Mouse (Mus musculus) forebrain, postnatal 0 days (tissue): ENCODE data around the gene Kif13a. TPM values are rescaled to one million over a fixed set of nuclear protein-coding genes. Genes with fewer than 3 reads are reported as not detected.

Experiments
- ATAC-seq: fragments of 200-750 bp; cut with Nextera tagmentation; 2 replicates; pipeline ENCODE4 v1.8.0; 2017; ENCODE audit warnings: mild to moderate bottlenecking, moderate library complexity
- DNase-seq: peaks from one replicate; pipeline ENCODE4 v3.0.0-alpha.2; 2015
- H3K27ac ChIP-seq: fragments of 300-500 bp; sonication (generic); 2 replicates; pipeline ENCODE4 v1.5.1; 2014; ENCODE audit warnings: low read depth, mild to moderate bottlenecking, antibody characterized with exemption, low read length, moderate library complexity, mixed read lengths
- H3K27me3 ChIP-seq: fragments of 300-500 bp; sonication (generic); 2 replicates; pipeline ENCODE4 v1.6.1; 2014; ENCODE audit warnings: mild to moderate bottlenecking, low read length, mixed read lengths; ENCODE audit not compliant: insufficient read depth
- H3K36me3 ChIP-seq: fragments of 300-500 bp; sonication (generic); 2 replicates; pipeline ENCODE4 v1.6.1; 2014; ENCODE audit warnings: mild to moderate bottlenecking, moderate library complexity; ENCODE audit not compliant: insufficient read depth
- H3K4me1 ChIP-seq: fragments of 300-500 bp; sonication (generic); 2 replicates; pipeline ENCODE4 v1.6.1; 2014; ENCODE audit warnings: antibody characterized with exemption; ENCODE audit not compliant: insufficient read depth
- H3K4me2 ChIP-seq: fragments of 300-500 bp; sonication (generic); 2 replicates; pipeline ENCODE4 v1.6.1; 2014; ENCODE audit warnings: low read depth, mild to moderate bottlenecking, moderate library complexity
- H3K4me3 ChIP-seq: fragments of 300-500 bp; sonication (generic); 2 replicates; pipeline ENCODE4 v1.5.1; 2014; ENCODE audit warnings: low read depth, low read length, mixed read lengths
- H3K9ac ChIP-seq: fragments of 300-500 bp; sonication (generic); 2 replicates; pipeline ENCODE4 v1.6.1; 2014; ENCODE audit warnings: mild to moderate bottlenecking
- H3K9me3 ChIP-seq: fragments of 300-500 bp; sonication (generic); 2 replicates; pipeline ENCODE4 v1.6.1; 2016; ENCODE audit warnings: low read length
- CTCF ChIP-seq: sonication (generic); IDR thresholded peaks from 2 replicates; pipeline ENCODE4 v1.5.1; 2016; ENCODE audit warnings: antibody characterized with exemption, control low read depth, low read depth
- WGBS: fragments of 180-500 bp; shearing (Covaris S2); extraction: QIAGEN DNeasy Blood & Tissue Kit; methylation state at CpG from one replicate; pipeline ENCODE4 v1.1.7; 2014; 5-methylcytosine and 5-hydroxymethylcytosine counted together
- polyA plus RNA-seq: library from polyadenylated mRNA; unstranded; fragments of >200 nt; fragmentation: Nextera tagmentation; extraction: Ambion mirVana; gene quantifications from 2 replicates; pipeline ENCODE4 v1.2.1, GENCODE M21; 2015
- total RNA-seq: library from RNA; depleted of rRNA; stranded (reverse); fragments of >200 nt; gene quantifications from 2 replicates; pipeline ENCODE4 v1.2.3, GENCODE M21; 2014

The Kif13a gene
- total and polyA plus RNA-seq, 2 experiments from 2014 or later, result 9.2 to 19.7 TPM

DNA sequence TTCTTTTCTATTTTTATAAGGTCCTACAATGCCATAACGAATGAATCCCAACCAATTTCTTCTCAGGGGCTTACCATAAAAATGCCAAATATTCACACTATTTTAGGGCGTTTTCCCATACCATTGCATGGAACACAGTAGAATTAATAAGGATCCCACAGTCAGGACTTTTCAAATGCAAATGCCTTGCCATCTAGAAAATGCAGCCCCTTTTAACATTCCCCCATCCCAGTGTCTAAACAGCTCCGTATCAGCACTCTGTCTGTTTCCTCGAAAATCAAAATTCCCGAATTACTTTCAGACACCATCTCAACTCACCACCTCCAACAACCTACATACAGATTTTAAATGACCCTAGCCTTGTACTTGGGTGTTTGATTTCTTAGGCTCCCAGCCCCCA is 1.3 kb downstream of the Kif13a start:
- Histone ChIP-seq H3K36me3 (no peaks in the 10 kb centered on the region), H3K27ac (no peak overlapping the region), H3K4me2 (peak overlapping the region; percentile 84), H3K4me1 (peaks cover 3% of the 10 kb centered on the region; the same call in 1 of the 2 replicates), H3K9me3 (no peaks in the 10 kb centered on the region), H3K4me3 (peak overlapping the region; percentile 67), H3K27me3 (no peaks in the 10 kb centered on the region), H3K9ac (peak overlapping the region; percentile 83; the same call in 1 of the 2 replicates)
- whole genome bisulfite sequencing, result 14% methylated on average over 5 of the region's 5 CpGs
- no peak for DNase-seq
- TF ChIP-seq CTCF, result no peak
- no peak for ATAC-seq

- H3K27me3 ChIP-seq, result no peaks in the 10 kb centered on the region
- 85% methylated on average over 13 of the region's 13 CpGs for WGBS
- no peak overlapping the region for H3K27ac ChIP-seq
- H3K4me3 ChIP-seq, result no peak overlapping the region
- DNase-seq (no peak), ATAC-seq (no peak)
- no peak overlapping the region for H3K4me2 ChIP-seq
- no peak overlapping the region for H3K9ac ChIP-seq
- H3K36me3 ChIP-seq, result no peaks in the 10 kb centered on the region
- H3K4me1 ChIP-seq, result peaks cover 2% of the 10 kb centered on the region; the same call in 1 of the 2 replicates
- no peak for TF ChIP-seq CTCF
- no peaks in the 10 kb centered on the region for H3K9me3 ChIP-seq
Measured at GRCm38 (mm10) chr13:46925671-46926070, 4.0 kb downstream of the Kif13a start.

- Histone ChIP-seq H3K9me3 (no peaks in the 10 kb centered on the region), H3K36me3 (no peaks in the 10 kb centered on the region), H3K9ac (no peak overlapping the region), H3K4me2 (no peak overlapping the region), H3K4me3 (no peak overlapping the region), H3K4me1 (no peaks in the 10 kb centered on the region), H3K27me3 (no peaks in the 10 kb centered on the region), H3K27ac (no peak overlapping the region)
- WGBS, result 78% methylated on average over 8 of the region's 8 CpGs
- DNase-seq, result no peak
- no peak for ATAC-seq
- TF ChIP-seq CTCF, result no peak
Measured at GRCm38 (mm10) chr13:46921559-46921958, 8.1 kb downstream of the Kif13a start.

- H3K27me3 ChIP-seq, result no peaks in the 10 kb centered on the region
- no peak overlapping the region for H3K9ac ChIP-seq
- no peaks in the 10 kb centered on the region for H3K9me3 ChIP-seq
- 93% methylated on average over 2 of the region's 2 CpGs for WGBS
- no peak for ATAC-seq
- no peak for DNase-seq
- H3K4me1 ChIP-seq, result no peaks in the 10 kb centered on the region
- H3K4me2 ChIP-seq, result no peak overlapping the region
- no peaks in the 10 kb centered on the region for H3K36me3 ChIP-seq
- H3K27ac ChIP-seq, result no peak overlapping the region
- no peak for TF ChIP-seq CTCF
- no peak overlapping the region for H3K4me3 ChIP-seq
Measured at GRCm38 (mm10) chr13:46919797-46920196, 9.9 kb downstream of the Kif13a start.

DNA sequence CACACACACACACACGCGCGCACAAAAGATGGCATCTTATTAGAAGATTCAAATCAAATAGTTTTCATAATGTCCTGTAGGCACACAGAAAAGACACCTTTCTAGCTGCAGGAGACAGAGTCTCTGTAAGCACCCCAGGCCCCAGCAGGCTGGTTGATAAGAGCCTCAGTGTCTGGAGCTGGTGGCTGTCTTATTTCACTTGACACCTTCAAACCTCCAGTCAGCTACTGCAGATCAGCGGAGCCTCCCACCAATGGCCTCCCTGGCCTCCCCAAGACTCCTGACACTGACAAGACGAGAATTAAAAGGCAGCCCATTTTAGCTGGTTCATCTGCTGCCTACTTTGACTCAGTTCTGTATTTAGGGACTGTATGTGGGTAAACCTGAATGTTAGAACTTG is 11.2 kb downstream of the Kif13a start:
- no peaks in the 10 kb centered on the region for H3K9me3 ChIP-seq
- WGBS, result 89% methylated on average over 5 of the region's 5 CpGs
- no peaks in the 10 kb centered on the region for H3K36me3 ChIP-seq
- H3K4me3 ChIP-seq, result no peak overlapping the region
- H3K9ac ChIP-seq, result no peak overlapping the region
- no peak for DNase-seq
- ATAC-seq, result no peak
- no peak overlapping the region for H3K4me2 ChIP-seq
- H3K27me3 ChIP-seq, result no peaks in the 10 kb centered on the region
- H3K4me1 ChIP-seq, result no peaks in the 10 kb centered on the region
- no peak for TF ChIP-seq CTCF
- no peak overlapping the region for H3K27ac ChIP-seq

DNA sequence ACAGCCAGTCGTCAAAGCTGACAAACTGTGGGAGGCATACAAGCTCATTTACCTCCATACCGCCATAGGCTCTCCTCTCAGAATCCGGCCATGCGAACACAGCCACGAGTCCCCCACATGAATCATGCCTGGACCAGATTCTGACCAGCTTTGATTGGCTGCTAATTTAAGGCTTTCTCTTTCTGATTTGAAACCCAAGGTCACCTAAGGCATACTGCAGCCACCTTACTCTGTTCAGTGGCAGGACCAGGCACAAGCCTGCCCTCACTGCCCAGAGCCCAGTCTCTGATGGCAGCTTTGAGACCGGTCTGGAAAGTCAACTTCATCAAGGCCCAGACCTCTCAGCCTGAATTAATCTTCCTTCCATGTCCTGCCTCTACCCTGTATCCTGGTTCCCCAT is 17.7 kb downstream of the Kif13a start:
- Histone ChIP-seq H3K27ac (no peak overlapping the region), H3K9me3 (no peaks in the 10 kb centered on the region), H3K4me3 (no peak overlapping the region), H3K4me2 (no peak overlapping the region), H3K9ac (no peak overlapping the region), H3K4me1 (0 out of 2 replicates have a peak, but pooled peaks cover 6% of the 10 kb centered on the region), H3K27me3 (no peaks in the 10 kb centered on the region), H3K36me3 (no peaks in the 10 kb centered on the region)
- 49% methylated on average over 6 of the region's 6 CpGs for WGBS
- DNase-seq (no peak), ATAC-seq (no peak)
- no peak for TF ChIP-seq CTCF

DNA sequence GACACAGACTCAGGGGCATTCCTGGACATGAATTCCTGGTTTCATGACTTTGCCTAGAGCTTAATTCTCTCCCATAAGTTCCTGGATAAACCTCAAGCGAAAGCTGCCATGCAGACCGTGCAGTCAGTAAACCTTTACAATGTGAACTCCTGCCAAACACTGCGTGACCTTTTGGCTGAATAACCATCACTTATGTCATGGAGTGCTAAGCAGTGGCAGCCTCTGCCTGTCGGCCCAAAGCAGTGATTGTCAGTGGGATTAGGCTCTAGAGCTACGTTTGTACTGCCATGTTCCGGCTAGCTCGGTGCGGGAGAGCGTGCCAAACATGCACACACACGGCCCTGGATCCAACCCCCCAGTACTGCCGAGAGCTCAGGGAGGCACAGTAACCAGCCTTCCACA is 18.6 kb downstream of the Kif13a start:
- Histone ChIP-seq H3K4me1 (0 out of 2 replicates have a peak, but pooled peaks cover 6% of the 10 kb centered on the region), H3K9me3 (no peaks in the 10 kb centered on the region), H3K4me2 (no peak overlapping the region), H3K27ac (no peak overlapping the region), H3K27me3 (no peaks in the 10 kb centered on the region), H3K9ac (no peak overlapping the region), H3K36me3 (no peaks in the 10 kb centered on the region), H3K4me3 (no peak overlapping the region)
- DNase-seq (no peak), ATAC-seq (no peak)
- WGBS, result 48% methylated on average over 11 of the region's 11 CpGs
- no peak for TF ChIP-seq CTCF
